Mouse (Mus musculus) MEL (cell line): ENCODE results near the gene Sh2d1b2. TPM values are rescaled to one million over a fixed set of nuclear protein-coding genes. Genes with fewer than 3 reads are reported as not detected.

Source experiments
- DNase-seq: peaks from one replicate; pipeline ENCODE4 v3.0.0; 2011; ENCODE audit warnings: low read depth, low spot score
- H3K27ac ChIP-seq: 2 replicates; pipeline ENCODE4 v1.5.1; 2012; ENCODE audit warnings: low read depth, mild to moderate bottlenecking, control low read depth, low read length, moderate library complexity; ENCODE audit not compliant: control insufficient read depth
- H3K27me3 ChIP-seq, 2 experiments: fragments of 150-350 bp in 1 of 2; sonication (generic) in 1 of 2; 2 replicates each; pipeline ENCODE4 v1.6.1; 2012; ENCODE audit warnings: low read length in 2 of 2, mild to moderate bottlenecking in 2 of 2, improper control_type of control experiment in 1 of 2, moderate library complexity in 1 of 2; ENCODE audit not compliant: insufficient read depth in 2 of 2, control insufficient read depth in 1 of 2
- H3K36me3 ChIP-seq, 2 experiments: 2 replicates each; pipeline ENCODE4 v1.6.1; 2012 to 2014; ENCODE audit warnings: low read length in 2 of 2, improper control_type of control experiment in 1 of 2, inconsistent platforms in 1 of 2, mild to moderate bottlenecking in 1 of 2; ENCODE audit not compliant: insufficient read depth in 2 of 2, control insufficient read depth in 1 of 2
- H3K4me1 ChIP-seq, 2 experiments: fragments of 150-350 bp in 1 of 2; sonication (generic) in 1 of 2; 2 replicates each; pipeline ENCODE4 v1.6.1; 2012; ENCODE audit warnings: low read length in 2 of 2, improper control_type of control experiment in 1 of 2, mild to moderate bottlenecking in 1 of 2; ENCODE audit not compliant: insufficient read depth in 2 of 2, control insufficient read depth in 1 of 2
- H3K4me3 ChIP-seq, 2 experiments: fragments of 150-350 bp in 1 of 2; sonication (generic) in 1 of 2; 2 replicates each; pipeline ENCODE4 v1.5.1; 2012; ENCODE audit warnings: low read depth in 2 of 2, low read length in 2 of 2, mild to moderate bottlenecking in 2 of 2, moderate library complexity in 2 of 2, control low read depth in 1 of 2, improper control_type of control experiment in 1 of 2; ENCODE audit not compliant: control insufficient read depth in 1 of 2, insufficient read depth in 1 of 2
- H3K79me2 ChIP-seq: 2 replicates; pipeline ENCODE4 v1.6.1; 2012; ENCODE audit warnings: mild to moderate bottlenecking, low read length, moderate library complexity; ENCODE audit not compliant: control insufficient read depth, poor library complexity, insufficient read depth
- H3K9ac ChIP-seq: 2 replicates; pipeline ENCODE4 v1.6.1; 2012; ENCODE audit warnings: low read depth, mild to moderate bottlenecking, control low read depth, low read length, moderate library complexity; ENCODE audit not compliant: control insufficient read depth, poor library complexity, severe bottlenecking
- H3K9me3 ChIP-seq: fragments of 150-350 bp; sonication (generic); replicated peaks from 2 replicates; pipeline ENCODE4 v1.6.1; 2012; ENCODE audit warnings: mild to moderate bottlenecking, low read length, improper control_type of control experiment, moderate library complexity; ENCODE audit not compliant: insufficient read depth
- BHLHE40 ChIP-seq: IDR thresholded peaks from 2 replicates; pipeline ENCODE4 v1.6.1; 2012; ENCODE audit warnings: low read depth, mild to moderate bottlenecking, inconsistent platforms, low read length, improper control_type of control experiment, borderline replicate concordance
- CTCF ChIP-seq, 3 experiments: IDR thresholded peaks in 2 of 3; conservative IDR thresholded peaks in 1 of 3; 2 replicates each; pipeline ENCODE4 v1.5.1; 2011 to 2012; ENCODE audit warnings: low read length in 3 of 3, low read depth in 2 of 3, mild to moderate bottlenecking in 2 of 3, improper control_type of control experiment in 1 of 3, inconsistent platforms in 1 of 3, mixed read lengths in 1 of 3, moderate library complexity in 1 of 3; ENCODE audit not compliant: control insufficient read depth in 1 of 3, insufficient read depth in 1 of 3, poor library complexity in 1 of 3, severe bottlenecking in 1 of 3
- E2F4 ChIP-seq: IDR thresholded peaks from 2 replicates; pipeline ENCODE4 v1.6.1; 2011; ENCODE audit warnings: low read depth, low read length, improper control_type of control experiment, borderline replicate concordance
- ETS1 ChIP-seq: IDR thresholded peaks from 2 replicates; pipeline ENCODE4 v1.6.1; 2012; ENCODE audit warnings: low read depth, mild to moderate bottlenecking, inconsistent platforms, low read length, improper control_type of control experiment, moderate library complexity
- GATA1 ChIP-seq: IDR thresholded peaks from 2 replicates; pipeline ENCODE4 v1.6.1; 2011; ENCODE audit warnings: low read depth, low read length, improper control_type of control experiment
- HCFC1 ChIP-seq: IDR thresholded peaks from 2 replicates; pipeline ENCODE4 v1.6.1; 2012; ENCODE audit warnings: low read depth, mild to moderate bottlenecking, inconsistent platforms, low read length, improper control_type of control experiment, moderate library complexity
- KAT2A ChIP-seq: conservative IDR thresholded peaks from 2 replicates; pipeline ENCODE4 v1.6.1; 2012; ENCODE audit warnings: low read depth, low read length, improper control_type of control experiment, inconsistent platforms
- MAFK ChIP-seq: IDR thresholded peaks from 2 replicates; pipeline ENCODE4 v1.6.1; 2011; ENCODE audit warnings: low read depth, mild to moderate bottlenecking, low read length, improper control_type of control experiment, borderline replicate concordance
- MAX ChIP-seq: IDR thresholded peaks from 2 replicates; pipeline ENCODE4 v1.6.1; 2011; ENCODE audit warnings: low read length, improper control_type of control experiment
- MEF2A ChIP-seq: IDR thresholded peaks from 2 replicates; pipeline ENCODE4 v1.6.1; 2014; ENCODE audit warnings: low read depth, mild to moderate bottlenecking, inconsistent platforms, low read length, improper control_type of control experiment; ENCODE audit not compliant: poor library complexity, insufficient replicate concordance, severe bottlenecking; ENCODE audit errors: extremely low read depth
- MXI1 ChIP-seq: IDR thresholded peaks from 2 replicates; pipeline ENCODE4 v1.6.1; 2011; ENCODE audit warnings: mild to moderate bottlenecking, low read depth, low read length, improper control_type of control experiment
- MYC ChIP-seq: IDR thresholded peaks from 2 replicates; pipeline ENCODE4 v1.6.1; 2011; ENCODE audit warnings: low read depth, mild to moderate bottlenecking, low read length, improper control_type of control experiment, moderate library complexity
- POLR2AphosphoS2 ChIP-seq: IDR thresholded peaks from 2 replicates; pipeline ENCODE4 v1.6.1; 2011; ENCODE audit warnings: low read length, improper control_type of control experiment
- TAL1 ChIP-seq: IDR thresholded peaks from 2 replicates; pipeline ENCODE4 v1.6.1; 2012; ENCODE audit warnings: mild to moderate bottlenecking, inconsistent platforms, low read length, moderate library complexity, mixed read lengths
- TBP ChIP-seq: IDR thresholded peaks from 2 replicates; pipeline ENCODE4 v1.8.0; 2011; ENCODE audit warnings: low read depth, low read length, improper control_type of control experiment
- UBTF ChIP-seq: IDR thresholded peaks from 2 replicates; pipeline ENCODE4 v1.6.1; 2012; ENCODE audit warnings: low read depth, mild to moderate bottlenecking, inconsistent platforms, low read length, improper control_type of control experiment, moderate library complexity, borderline replicate concordance; ENCODE audit not compliant: insufficient read depth
- USF1 ChIP-seq: IDR thresholded peaks from 2 replicates; pipeline ENCODE4 v1.6.1; 2014; ENCODE audit warnings: low read depth, mild to moderate bottlenecking, inconsistent platforms, low read length, improper control_type of control experiment, moderate library complexity
- ZC3H11A ChIP-seq: IDR thresholded peaks from 2 replicates; pipeline ENCODE4 v1.6.1; 2012; ENCODE audit warnings: low read depth, mild to moderate bottlenecking, inconsistent platforms, low read length, improper control_type of control experiment
- polyA plus RNA-seq, 2 experiments: library from polyadenylated mRNA; stranded (reverse) in 1 of 2; unstranded in 1 of 2; fragments of >175 nt in 1 of 2; fragments of >200 nt in 1 of 2; gene quantifications; 2 replicates each; pipeline versions ENCODE4 v1.2.1 to v1.2.4; 2012; ENCODE audit warnings: low replicate concordance in 2 of 2, low read depth in 1 of 2; ENCODE audit not compliant: insufficient read length in 2 of 2, insufficient read depth in 1 of 2, missing spikeins in 1 of 2
- total RNA-seq: library from RNA; depleted of rRNA; stranded (reverse); fragments of 300-350 nt; gene quantifications from 2 replicates; pipeline ENCODE4 v1.2.3, GENCODE M21; 2012; rRNA removed

Gene Sh2d1b2
- total and polyA plus RNA-seq, 3 experiments: not detected

GRCm38 (mm10) chr1:170303103-170303502, 70.6 kb downstream of the Sh2d1b2 start:
- H3K79me2 ChIP-seq: no peaks in the 10 kb centered on the region
- no peaks in the 10 kb centered on the region for H3K4me1 ChIP-seq
- TF ChIP-seq GATA1 (no peak), MEF2A (no peak), E2F4 (no peak), CTCF (IDR thresholded peaks at IDR 0.05 in 2 of 3, conservative IDR thresholded peaks at IDR 0.05 in 1 of 3; ENCODE audit: control insufficient read depth in 1 of 3, insufficient read depth in 1 of 3, low read depth in 2 of 3, low read length in 3 of 3, poor library complexity in 1 of 3, severe bottlenecking in 1 of 3) (no peak), TAL1 (no peak), ZC3H11A (no peak), MAX (no peak), BHLHE40 (no peak), MXI1 (no peak), TBP (no peak), POLR2AphosphoS2 (no peak), MYC (no peak), MAFK (no peak), USF1 (no peak), ETS1 (no peak), UBTF (no peak), KAT2A (no peak), HCFC1 (no peak)
- no peak overlapping the region for H3K27ac ChIP-seq
- no peak for DNase-seq
- H3K36me3 ChIP-seq: no peaks in the 10 kb centered on the region
- no peaks in the 10 kb centered on the region for H3K9me3 ChIP-seq
- H3K4me3 ChIP-seq: no peak overlapping the region
- no peak overlapping the region for H3K9ac ChIP-seq
- H3K27me3 ChIP-seq: no peaks in the 10 kb centered on the region; a peak in 1 of 4 replicates

Other genes starting within 250 kb of the Sh2d1b2 start
- not detected in 2 replicates for gene Ddr2, start 122.0 kb upstream of the Sh2d1b2 start, total RNA-seq
- gene Ddr2, start 122.0 kb upstream of the Sh2d1b2 start, polyA plus RNA-seq: under 1 TPM in 1 of 2 experiments, not detected in 1; 0.04 TPM
- gene Uap1, start 57.8 kb upstream of the Sh2d1b2 start, total RNA-seq: 74.5 and 87.3 TPM in 2 replicates
- 10 to 100 TPM in 1 of 2 experiments, not detected in 1; 80.8 TPM for gene Uap1, start 57.8 kb upstream of the Sh2d1b2 start, polyA plus RNA-seq
- gene Uhmk1, start 17.4 kb upstream of the Sh2d1b2 start, total RNA-seq: 26.8 and 28.9 TPM in 2 replicates
- 10 to 100 TPM; 19.5 to 43.9 TPM for gene Uhmk1, start 17.4 kb upstream of the Sh2d1b2 start, polyA plus RNA-seq
- not detected in 2 replicates for gene Sh2d1b1, start 44.6 kb downstream of the Sh2d1b2 start, total RNA-seq
- gene Sh2d1b1, start 44.6 kb downstream of the Sh2d1b2 start, polyA plus RNA-seq: not detected
- 0.19 and 0.20 TPM in 2 replicates for gene Gm7694, start 73.6 kb downstream of the Sh2d1b2 start, total RNA-seq
- 1 to 10 TPM in 1 of 2 experiments, not detected in 1; 1.1 TPM for gene Gm7694, start 73.6 kb downstream of the Sh2d1b2 start, polyA plus RNA-seq
- gene Spata46, start 76.1 kb downstream of the Sh2d1b2 start, total RNA-seq: not detected in 2 replicates
- under 1 TPM in 1 of 2 experiments, not detected in 1; 0.13 TPM for gene Spata46, start 76.1 kb downstream of the Sh2d1b2 start, polyA plus RNA-seq